Mouse (Mus musculus) liver, embryonic 14.5 days (tissue): ENCODE measurements at regions not wholly inside any gene's neighbourhood (a gene's known extent, or its start where the extent isn't known, plus 50 kb on each side); places are given as distances from the start of the nearest gene placed in this dataset.

ENCODE experiments used
- ATAC-seq: fragments of 200-750 bp; cut with Nextera tagmentation; 2 replicates; pipeline ENCODE4 v1.8.0; 2017; ENCODE audit warnings: moderate number of reproducible peaks, mild to moderate bottlenecking, moderate library complexity; ENCODE audit not compliant: insufficient read depth
- DNase-seq, 3 experiments: peaks; one replicate each; pipeline ENCODE4 v3.0.0-alpha.2; 2012 to 2013; ENCODE audit warnings: low read depth in 3 of 3, low spot score in 3 of 3
- H3K27ac ChIP-seq: fragments of 300-500 bp; sonication (generic); 2 replicates; pipeline ENCODE4 v1.5.1; 2014; ENCODE audit warnings: moderate library complexity, mild to moderate bottlenecking, control low read depth, inconsistent platforms
- H3K27me3 ChIP-seq: fragments of 300-500 bp; sonication (generic); 2 replicates; pipeline ENCODE4 v1.6.1; 2014; ENCODE audit warnings: mild to moderate bottlenecking, low read length, moderate library complexity; ENCODE audit not compliant: control insufficient read depth, insufficient read depth
- H3K36me3 ChIP-seq: fragments of 300-500 bp; sonication (generic); replicated peaks from 2 replicates; pipeline ENCODE4 v1.6.1; 2014; ENCODE audit warnings: low read depth; ENCODE audit not compliant: control insufficient read depth, insufficient read depth
- H3K4me1 ChIP-seq, 2 experiments: fragments of 200-500 bp in 1 of 2; fragments of 300-500 bp in 1 of 2; sonication (generic) in 1 of 2; replicated peaks; 2 replicates each; pipeline ENCODE4 v1.6.1; 2012 to 2014; ENCODE audit warnings: antibody characterized with exemption in 1 of 2, inconsistent platforms in 1 of 2, low read length in 1 of 2; ENCODE audit not compliant: control insufficient read depth in 2 of 2, insufficient read depth in 2 of 2
- H3K4me2 ChIP-seq: fragments of 300-500 bp; sonication (generic); 2 replicates; pipeline ENCODE4 v1.6.1; 2014; ENCODE audit warnings: low read depth, mild to moderate bottlenecking, control low read depth, moderate library complexity
- H3K4me3 ChIP-seq, 2 experiments: fragments of 200-500 bp in 1 of 2; fragments of 300-500 bp in 1 of 2; sonication (generic) in 1 of 2; 2 replicates each; pipeline ENCODE4 v1.5.1; 2012 to 2014; ENCODE audit warnings: low read depth in 2 of 2, low read length in 2 of 2, mild to moderate bottlenecking in 2 of 2, control low read depth in 1 of 2, inconsistent platforms in 1 of 2, moderate library complexity in 1 of 2; ENCODE audit not compliant: insufficient read depth in 1 of 2
- H3K9ac ChIP-seq: fragments of 300-500 bp; sonication (generic); replicated peaks from 2 replicates; pipeline ENCODE4 v1.6.1; 2014; ENCODE audit warnings: mild to moderate bottlenecking, control low read depth, moderate library complexity
- H3K9me3 ChIP-seq: fragments of 300-500 bp; sonication (generic); 2 replicates; pipeline ENCODE4 v1.6.1; 2016; ENCODE audit warnings: low read length, mixed read lengths; ENCODE audit not compliant: control insufficient read depth
- CTCF ChIP-seq: IDR thresholded peaks from 2 replicates; pipeline ENCODE4 v1.5.1; 2016; ENCODE audit warnings: antibody characterized with exemption, low read depth, control low read depth
- EP300 ChIP-seq: IDR thresholded peaks from 2 replicates; pipeline ENCODE4 v1.6.1; 2016; ENCODE audit warnings: antibody characterized with exemption, low read depth
- WGBS: fragments of 180-500 bp; shearing (Covaris S2); extraction: QIAGEN DNeasy Blood & Tissue Kit; methylation state at CpG from one replicate; pipeline ENCODE4 v1.1.7; 2014; ENCODE audit not compliant: insufficient replicate concordance; 5-methylcytosine and 5-hydroxymethylcytosine counted together

DNA sequence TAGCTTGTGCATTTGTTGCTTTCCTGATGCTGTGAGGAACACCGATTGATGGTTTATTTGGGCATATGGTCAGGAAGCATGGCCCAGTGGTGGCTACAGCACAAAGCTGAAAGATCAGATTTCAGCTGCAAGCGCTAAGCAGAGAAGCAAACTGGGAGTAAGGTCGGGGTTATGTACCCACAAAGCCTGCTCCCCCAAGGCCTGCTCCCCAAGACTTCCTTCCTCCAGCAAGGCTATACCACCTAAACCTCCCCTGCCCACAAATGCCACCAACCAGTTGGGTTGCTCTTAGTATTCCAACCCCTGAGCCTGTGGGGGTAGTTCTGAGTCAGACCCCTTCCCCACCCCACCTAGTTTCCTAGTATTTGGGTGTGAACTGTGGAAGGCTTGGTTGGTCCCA is 270.5 kb downstream of the Cdh26 start:
- no peaks in the 10 kb centered on the region for H3K36me3 ChIP-seq
- no peak overlapping the region for H3K9ac ChIP-seq
- TF ChIP-seq CTCF, result no peak
- TF ChIP-seq EP300, result no peak
- no peaks in the 10 kb centered on the region for H3K4me1 ChIP-seq
- no peak for ATAC-seq
- no peak overlapping the region for H3K4me3 ChIP-seq
- H3K27ac ChIP-seq, result no peak overlapping the region
- no peak overlapping the region for H3K4me2 ChIP-seq
- WGBS, result 53% methylated on average over 3 of the region's 3 CpGs
- no peak for DNase-seq
- no peaks in the 10 kb centered on the region for H3K9me3 ChIP-seq
- no peaks in the 10 kb centered on the region for H3K27me3 ChIP-seq

DNA sequence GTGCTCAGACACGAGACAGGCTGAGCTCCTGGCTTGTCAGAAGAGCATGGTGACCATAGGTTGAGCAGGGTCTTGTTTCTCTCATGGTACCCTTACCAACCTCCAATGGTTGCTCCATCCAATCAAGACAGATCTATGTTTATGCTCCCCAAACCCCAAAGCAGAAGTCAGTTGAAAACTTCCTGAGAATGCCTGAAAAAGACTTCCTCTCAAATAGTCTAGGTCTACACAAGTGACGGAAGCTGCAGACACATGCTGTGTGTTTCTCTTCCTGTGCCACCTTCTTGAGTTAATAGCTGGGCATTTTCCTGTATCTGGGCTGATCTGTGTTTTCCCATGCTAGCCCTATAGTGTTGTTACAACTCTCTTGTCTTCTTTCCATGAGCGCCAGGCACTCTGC is 274.2 kb downstream of the Cdh26 start:
- no peaks in the 10 kb centered on the region for H3K27me3 ChIP-seq
- TF ChIP-seq CTCF (no peak), EP300 (no peak)
- DNase-seq, result no peak
- no peaks in the 10 kb centered on the region for H3K9me3 ChIP-seq
- 44% methylated on average over 3 of the region's 3 CpGs for WGBS
- no peak for ATAC-seq
- H3K4me2 ChIP-seq, result no peak overlapping the region
- no peak overlapping the region for H3K9ac ChIP-seq
- H3K4me1 ChIP-seq, result no peaks in the 10 kb centered on the region
- no peaks in the 10 kb centered on the region for H3K36me3 ChIP-seq
- no peak overlapping the region for H3K4me3 ChIP-seq
- no peak overlapping the region for H3K27ac ChIP-seq

DNA sequence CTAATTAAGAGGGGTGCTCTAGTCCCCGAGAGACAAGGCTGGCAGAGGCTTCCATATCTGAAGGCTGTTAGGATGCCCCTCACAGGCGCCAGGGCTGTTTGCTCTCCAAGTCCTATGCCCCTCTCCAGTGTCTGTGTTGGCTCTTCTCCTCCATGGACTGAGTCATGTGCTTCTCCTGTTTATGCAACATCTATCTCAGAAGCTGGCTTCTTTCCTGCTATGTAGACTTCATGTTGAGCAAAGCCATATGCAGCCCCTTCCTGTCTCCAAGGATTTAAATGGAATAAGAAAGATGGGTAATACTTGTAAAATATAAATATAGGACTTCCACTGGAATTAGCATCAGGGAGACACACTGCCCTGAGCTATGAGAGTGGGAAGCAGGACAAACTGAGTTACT is 278.3 kb downstream of the Cdh26 start:
- 58% methylated on average over 2 of the region's 2 CpGs for WGBS
- no peak overlapping the region for H3K9ac ChIP-seq
- H3K4me2 ChIP-seq, result no peak overlapping the region
- H3K4me3 ChIP-seq, result no peak overlapping the region
- DNase-seq (no peak), ATAC-seq (no peak)
- H3K27ac ChIP-seq, result no peak overlapping the region
- TF ChIP-seq EP300, result no peak
- H3K4me1 ChIP-seq, result no peaks in the 10 kb centered on the region
- no peaks in the 10 kb centered on the region for H3K9me3 ChIP-seq
- H3K27me3 ChIP-seq, result no peaks in the 10 kb centered on the region
- no peaks in the 10 kb centered on the region for H3K36me3 ChIP-seq

DNA sequence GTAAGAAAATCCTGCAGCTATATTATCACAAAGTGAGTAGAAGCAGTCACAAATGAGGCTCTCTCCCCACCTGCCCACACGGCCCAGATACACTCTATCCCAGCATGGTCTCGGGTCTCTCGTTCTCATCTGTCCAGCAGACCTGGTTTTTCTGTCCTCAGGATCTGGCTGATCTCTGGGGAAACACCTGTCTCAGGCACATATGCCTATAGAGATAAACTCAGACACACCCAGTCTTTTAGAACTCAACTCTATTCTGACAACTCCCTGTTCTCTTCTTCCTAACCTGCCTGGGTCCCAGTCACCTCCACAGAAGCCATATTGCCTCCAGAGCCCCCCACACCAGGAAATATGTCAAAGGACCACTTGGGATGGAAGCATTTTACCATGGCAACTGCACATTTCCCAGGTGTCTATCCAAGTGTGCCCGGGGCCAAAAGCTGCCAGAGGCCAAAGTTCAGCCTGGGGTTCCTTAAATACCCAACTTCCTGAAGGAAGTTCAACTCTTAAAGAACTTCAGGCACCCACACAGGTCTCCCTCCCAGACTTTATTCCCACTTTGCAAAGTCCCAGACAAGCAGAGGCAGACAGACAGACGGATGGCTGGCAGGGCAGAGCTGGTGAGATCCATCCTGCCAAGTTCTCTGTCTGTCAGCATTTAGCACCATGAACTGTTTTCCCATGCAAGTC is 279.0 kb downstream of the Cdh26 start:
- Histone ChIP-seq H3K27ac (no peak overlapping the region), H3K4me3 (no peak overlapping the region), H3K27me3 (no peaks in the 10 kb centered on the region), H3K9me3 (no peaks in the 10 kb centered on the region), H3K4me2 (no peak overlapping the region), H3K4me1 (no peaks in the 10 kb centered on the region; a peak in 1 of 4 replicates), H3K9ac (no peak overlapping the region), H3K36me3 (no peaks in the 10 kb centered on the region)
- WGBS, result 34% methylated on average over 5 of the region's 5 CpGs
- no peak for ATAC-seq
- TF ChIP-seq CTCF (no peak), EP300 (no peak)
- DNase-seq, result no peak

DNA sequence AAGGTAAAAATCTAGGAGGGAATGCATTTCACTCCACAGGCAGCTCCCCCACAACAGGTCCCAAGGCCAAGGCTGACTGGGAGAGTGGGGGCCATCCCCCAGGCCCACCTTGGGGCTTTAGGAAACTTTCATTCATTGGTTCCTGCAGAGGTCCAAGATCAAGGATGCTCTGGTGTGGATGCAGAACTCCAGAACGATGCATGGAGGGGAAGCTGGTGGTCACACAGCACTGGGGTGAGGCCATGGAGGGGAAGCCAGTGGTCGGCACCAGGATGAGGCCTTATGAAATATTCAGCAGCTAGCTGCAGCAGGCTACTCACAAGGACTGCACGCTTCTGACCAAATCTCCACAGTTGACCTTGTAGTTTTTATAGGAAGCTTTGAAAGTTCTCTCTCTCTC is 279.7 kb downstream of the Cdh26 start:
- H3K36me3 ChIP-seq, result no peaks in the 10 kb centered on the region
- ATAC-seq (no peak), DNase-seq (no peak)
- H3K27me3 ChIP-seq, result no peaks in the 10 kb centered on the region
- WGBS, result 27% methylated on average over 3 of the region's 3 CpGs
- H3K4me2 ChIP-seq, result no peak overlapping the region
- no peaks in the 10 kb centered on the region for H3K9me3 ChIP-seq
- no peaks in the 10 kb centered on the region; a peak in 2 of 4 replicates for H3K4me1 ChIP-seq
- no peak overlapping the region for H3K27ac ChIP-seq
- H3K4me3 ChIP-seq, result no peak overlapping the region
- no peak overlapping the region for H3K9ac ChIP-seq
- TF ChIP-seq CTCF (no peak), EP300 (no peak)
